Mouse (Mus musculus) liver, embryonic 13.5 days (tissue): ENCODE measurements around the gene Vegfa. TPM values are rescaled to one million over a fixed set of nuclear protein-coding genes. Genes with fewer than 3 reads are reported as not detected.

Source experiments
- ATAC-seq: fragments of 200-750 bp; cut with Nextera tagmentation; 2 replicates; pipeline ENCODE4 v1.8.0; 2017; ENCODE audit warnings: low read depth, mild to moderate bottlenecking, moderate number of reproducible peaks, moderate library complexity
- DNase-seq: peaks from one replicate; pipeline ENCODE4 v3.0.0; 2022
- H3K27ac ChIP-seq: fragments of 300-500 bp; sonication (generic); 2 replicates; pipeline ENCODE4 v1.5.1; 2015; ENCODE audit warnings: moderate library complexity, mild to moderate bottlenecking, inconsistent platforms
- H3K27me3 ChIP-seq: fragments of 300-500 bp; sonication (generic); 2 replicates; pipeline ENCODE4 v1.6.1; 2015; ENCODE audit warnings: mild to moderate bottlenecking, inconsistent platforms
- H3K36me3 ChIP-seq: fragments of 300-500 bp; sonication (generic); 2 replicates; pipeline ENCODE4 v1.6.1; 2015; ENCODE audit warnings: mild to moderate bottlenecking, inconsistent platforms
- H3K4me1 ChIP-seq: fragments of 300-500 bp; sonication (generic); replicated peaks from 2 replicates; pipeline ENCODE4 v1.6.1; 2015; ENCODE audit warnings: inconsistent platforms
- H3K4me2 ChIP-seq: fragments of 300-500 bp; sonication (generic); 2 replicates; pipeline ENCODE4 v1.6.1; 2015; ENCODE audit warnings: inconsistent platforms, mild to moderate bottlenecking, moderate library complexity
- H3K4me3 ChIP-seq: fragments of 300-500 bp; sonication (generic); replicated peaks from 2 replicates; pipeline ENCODE4 v1.5.1; 2015; ENCODE audit warnings: mild to moderate bottlenecking, inconsistent platforms
- H3K9ac ChIP-seq: fragments of 300-500 bp; sonication (generic); 2 replicates; pipeline ENCODE4 v1.6.1; 2015; ENCODE audit warnings: mild to moderate bottlenecking, inconsistent platforms
- H3K9me3 ChIP-seq: fragments of 300-500 bp; sonication (generic); replicated peaks from 2 replicates; pipeline ENCODE4 v1.6.1; 2016; ENCODE audit warnings: inconsistent platforms
- WGBS: fragments of 180-500 bp; shearing (Covaris S2); methylation state at CpG from one replicate; pipeline ENCODE4 v1.1.7; 2015; ENCODE audit not compliant: insufficient replicate concordance; 5-methylcytosine and 5-hydroxymethylcytosine counted together
- polyA plus RNA-seq: library from polyadenylated mRNA; unstranded; fragments of >200 nt; fragmentation: Nextera tagmentation; extraction: Ambion mirVana; gene quantifications from 2 replicates; pipeline ENCODE4 v1.2.1, GENCODE M21; 2015

The Vegfa gene
- polyA plus RNA-seq, 1 experiment from 2014 or later, result 1.2 TPM

DNA sequence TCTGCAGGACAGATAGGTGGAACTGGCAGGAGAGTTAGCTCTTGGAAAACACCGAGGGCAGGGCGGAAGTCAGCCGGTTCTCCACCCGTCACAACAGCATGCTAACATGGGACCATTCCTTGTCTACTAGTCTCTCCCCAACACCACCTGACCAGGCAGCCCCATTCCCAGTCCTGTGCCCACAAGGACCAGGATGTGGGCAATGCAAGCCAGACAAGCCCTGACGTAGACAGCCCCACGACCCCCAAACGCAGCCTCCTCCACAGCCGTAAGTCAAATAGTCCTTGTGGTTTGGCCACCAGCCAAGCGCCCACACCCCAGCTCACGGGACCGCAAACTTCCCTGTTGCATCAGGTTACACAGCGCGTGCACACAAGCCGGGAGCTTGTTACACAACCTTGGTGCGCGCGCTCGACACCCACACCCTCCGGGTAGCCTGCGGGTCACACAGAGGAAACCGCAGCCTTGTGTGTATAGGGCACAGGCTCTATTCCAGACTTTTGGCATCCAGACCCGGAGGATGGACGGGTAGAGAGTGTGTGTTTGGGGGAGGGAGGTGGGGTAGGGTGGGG is 41.6 kb upstream of the Vegfa start:
- peak overlapping the region; percentile 55 for H3K4me2 ChIP-seq
- H3K9me3 ChIP-seq, result no peaks in the 10 kb centered on the region
- peak overlapping the region; percentile 28 for H3K4me3 ChIP-seq
- ATAC-seq, result peak; percentile 79
- DNase-seq, result peak; percentile 46
- 5% methylated on average over 23 of the region's 23 CpGs for WGBS
- H3K9ac ChIP-seq, result peak overlapping the region; percentile 41
- no peak overlapping the region; the same call in 1 of the 2 replicates for H3K27ac ChIP-seq
- no peaks in the 10 kb centered on the region for H3K27me3 ChIP-seq
- peaks cover 23% of the 10 kb centered on the region for H3K4me1 ChIP-seq
- no peaks in the 10 kb centered on the region for H3K36me3 ChIP-seq

DNA sequence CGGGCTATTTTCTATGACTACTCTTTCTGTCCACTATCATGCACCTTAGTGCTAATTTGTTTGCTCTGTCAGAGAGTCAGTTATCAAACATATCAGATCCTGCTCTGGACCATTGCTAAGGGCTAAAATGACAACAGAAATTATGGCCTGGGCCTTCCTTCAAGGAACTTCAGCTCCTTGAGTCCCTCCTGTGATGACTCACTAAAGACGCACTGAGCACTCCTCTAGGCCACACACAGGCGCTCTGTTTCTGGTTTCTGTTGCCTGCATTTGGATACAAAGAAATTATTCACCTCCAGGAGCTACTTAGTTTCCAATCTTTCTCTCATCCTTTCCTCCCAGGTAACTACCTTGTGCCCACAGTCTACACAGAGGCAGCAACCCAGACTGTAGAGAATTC is 39.4 kb upstream of the Vegfa start:
- H3K9me3 ChIP-seq, result no peaks in the 10 kb centered on the region
- WGBS, result 67% methylated on average over 3 of the region's 3 CpGs
- H3K36me3 ChIP-seq, result no peaks in the 10 kb centered on the region
- H3K27ac ChIP-seq, result no peak overlapping the region
- ATAC-seq, result no peak
- H3K4me3 ChIP-seq, result no peak overlapping the region
- H3K9ac ChIP-seq, result no peak overlapping the region
- H3K27me3 ChIP-seq, result no peaks in the 10 kb centered on the region
- H3K4me1 ChIP-seq, result peaks cover 23% of the 10 kb centered on the region
- no peak overlapping the region for H3K4me2 ChIP-seq
- DNase-seq, result no peak

DNA sequence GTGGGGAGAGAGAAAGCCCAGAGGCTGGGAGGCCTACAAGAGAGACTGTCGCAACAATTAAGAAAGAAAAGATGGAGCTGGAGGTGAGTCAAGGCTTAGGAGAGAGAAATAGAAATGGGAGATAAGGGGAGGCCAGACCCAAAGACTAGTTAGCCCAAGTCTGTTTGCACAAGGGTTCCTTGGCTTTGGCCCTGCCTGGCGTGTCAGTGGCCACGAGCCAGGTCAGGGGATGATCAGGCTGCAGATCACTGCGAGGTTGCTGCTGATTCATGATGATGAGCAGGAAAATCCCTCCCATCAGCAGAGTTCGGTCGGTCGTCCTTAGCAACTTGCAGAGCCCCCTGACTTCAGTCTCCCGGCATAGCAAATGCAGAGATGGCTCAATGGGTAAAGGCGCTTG is 37.9 kb upstream of the Vegfa start:
- H3K9me3 ChIP-seq, result no peaks in the 10 kb centered on the region
- no peak overlapping the region for H3K4me2 ChIP-seq
- WGBS, result 62% methylated on average over 9 of the region's 9 CpGs
- no peak overlapping the region for H3K4me3 ChIP-seq
- H3K36me3 ChIP-seq, result no peaks in the 10 kb centered on the region
- H3K27ac ChIP-seq, result no peak overlapping the region
- H3K4me1 ChIP-seq, result peaks cover 19% of the 10 kb centered on the region
- no peak overlapping the region for H3K9ac ChIP-seq
- no peak for DNase-seq
- ATAC-seq, result no peak
- H3K27me3 ChIP-seq, result no peaks in the 10 kb centered on the region

- Histone ChIP-seq H3K9ac (no peak overlapping the region), H3K4me2 (no peak overlapping the region), H3K4me1 (peaks cover 13% of the 10 kb centered on the region), H3K4me3 (no peak overlapping the region), H3K36me3 (no peaks in the 10 kb centered on the region), H3K9me3 (no peaks in the 10 kb centered on the region), H3K27ac (no peak overlapping the region), H3K27me3 (0 out of 2 replicates have a peak, but pooled peaks cover 3% of the 10 kb centered on the region)
- ATAC-seq (no peak), DNase-seq (no peak)
- WGBS, result 47% methylated on average over 6 of the region's 6 CpGs
Observed at GRCm38 (mm10) chr17:46063974-46064312, 31.8 kb upstream of the Vegfa start.

GRCm38 (mm10) chr17:46063283-46063973 is 31.3 kb upstream of the Vegfa start:
- Histone ChIP-seq H3K27ac (no peak overlapping the region), H3K4me1 (peaks cover 13% of the 10 kb centered on the region), H3K9me3 (no peaks in the 10 kb centered on the region), H3K9ac (no peak overlapping the region), H3K4me2 (no peak overlapping the region), H3K27me3 (0 out of 2 replicates have a peak, but pooled peaks cover 3% of the 10 kb centered on the region), H3K36me3 (no peaks in the 10 kb centered on the region), H3K4me3 (no peak overlapping the region)
- ATAC-seq (peak; percentile 68), DNase-seq (no peak)
- 32% methylated on average over 10 of the region's 10 CpGs for WGBS

GRCm38 (mm10) chr17:46060253-46060652 is 28.1 kb upstream of the Vegfa start:
- DNase-seq, result no peak
- peaks cover 16% of the 10 kb centered on the region for H3K4me1 ChIP-seq
- H3K36me3 ChIP-seq, result no peaks in the 10 kb centered on the region
- no peak overlapping the region for H3K27ac ChIP-seq
- no peak overlapping the region for H3K4me3 ChIP-seq
- whole genome bisulfite sequencing, result 50% methylated on average over 3 of the region's 3 CpGs
- ATAC-seq, result no peak
- H3K4me2 ChIP-seq, result no peak overlapping the region
- H3K9ac ChIP-seq, result no peak overlapping the region
- H3K27me3 ChIP-seq, result 0 out of 2 replicates have a peak, but pooled peaks cover 3% of the 10 kb centered on the region
- H3K9me3 ChIP-seq, result no peaks in the 10 kb centered on the region

- 70% methylated on average over 15 of the region's 15 CpGs for WGBS
- no peak for DNase-seq
- Histone ChIP-seq H3K9ac (no peak overlapping the region), H3K27ac (no peak overlapping the region), H3K4me3 (no peak overlapping the region), H3K9me3 (no peaks in the 10 kb centered on the region), H3K36me3 (no peaks in the 10 kb centered on the region), H3K4me2 (no peak overlapping the region), H3K4me1 (peaks cover 16% of the 10 kb centered on the region), H3K27me3 (0 out of 2 replicates have a peak, but pooled peaks cover 3% of the 10 kb centered on the region)
- ATAC-seq, result no peak
Observed at GRCm38 (mm10) chr17:46059226-46059825, 27.2 kb upstream of the Vegfa start.

DNA sequence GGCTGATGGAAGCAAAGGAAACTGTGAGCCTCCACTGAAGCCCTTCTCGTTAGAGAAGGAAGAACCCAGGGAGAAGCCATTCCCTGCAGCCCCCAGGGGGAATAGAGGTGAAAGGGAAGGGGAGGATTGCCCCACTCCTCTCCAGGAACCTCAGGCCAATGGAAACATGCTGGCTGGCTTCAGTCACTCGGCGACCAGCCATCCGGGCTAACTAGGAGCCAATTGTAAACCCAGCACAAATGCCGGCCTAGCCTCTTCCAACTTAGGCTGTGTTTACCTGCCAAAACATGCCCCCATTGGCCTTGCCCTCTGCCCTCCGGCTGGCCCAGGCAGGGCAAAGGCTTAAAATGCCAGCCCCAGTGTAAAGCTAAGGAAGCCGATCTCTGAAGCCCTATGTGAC is 24.1 kb upstream of the Vegfa start:
- no peaks in the 10 kb centered on the region for H3K9me3 ChIP-seq
- peaks cover 15% of the 10 kb centered on the region for H3K4me1 ChIP-seq
- no peaks in the 10 kb centered on the region for H3K36me3 ChIP-seq
- H3K27ac ChIP-seq, result no peak overlapping the region
- DNase-seq (no peak), ATAC-seq (no peak)
- 48% methylated on average over 7 of the region's 7 CpGs for WGBS
- no peaks in the 10 kb centered on the region for H3K27me3 ChIP-seq
- H3K9ac ChIP-seq, result no peak overlapping the region
- H3K4me3 ChIP-seq, result no peak overlapping the region
- H3K4me2 ChIP-seq, result no peak overlapping the region

DNA sequence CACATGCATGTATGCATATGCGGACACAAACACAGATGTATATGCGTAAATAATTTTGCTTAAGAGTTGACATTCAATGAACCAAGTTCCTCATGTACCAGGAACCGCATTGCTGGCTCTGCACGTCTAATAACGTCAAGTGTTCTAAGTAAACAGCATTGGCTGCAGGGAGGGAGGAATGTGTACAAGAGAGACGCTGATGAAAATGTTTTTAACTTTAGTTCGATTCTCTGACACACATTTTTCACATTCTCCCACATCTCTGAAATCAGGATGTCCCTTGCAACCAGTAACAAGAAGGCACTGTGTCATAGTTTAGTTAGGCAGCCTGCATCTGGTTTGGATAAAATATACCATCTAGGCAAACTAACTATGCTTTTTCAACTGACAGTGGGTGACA is 23.6 kb upstream of the Vegfa start:
- H3K4me2 ChIP-seq, result no peak overlapping the region
- no peak overlapping the region for H3K4me3 ChIP-seq
- no peak overlapping the region for H3K27ac ChIP-seq
- WGBS, result 72% methylated on average over 7 of the region's 7 CpGs
- H3K36me3 ChIP-seq, result no peaks in the 10 kb centered on the region
- H3K9me3 ChIP-seq, result no peaks in the 10 kb centered on the region
- H3K4me1 ChIP-seq, result peaks cover 15% of the 10 kb centered on the region
- H3K27me3 ChIP-seq, result no peaks in the 10 kb centered on the region
- DNase-seq (no peak), ATAC-seq (no peak)
- H3K9ac ChIP-seq, result no peak overlapping the region

GRCm38 (mm10) chr17:46053291-46053842 is 21.2 kb upstream of the Vegfa start:
- Histone ChIP-seq H3K9me3 (no peaks in the 10 kb centered on the region), H3K4me1 (peaks cover 13% of the 10 kb centered on the region), H3K27me3 (no peaks in the 10 kb centered on the region), H3K27ac (no peak overlapping the region), H3K4me3 (no peak overlapping the region), H3K36me3 (no peaks in the 10 kb centered on the region), H3K4me2 (no peak overlapping the region), H3K9ac (no peak overlapping the region)
- no peak for ATAC-seq
- DNase-seq, result no peak
- 60% methylated on average over 7 of the region's 7 CpGs for WGBS

DNA sequence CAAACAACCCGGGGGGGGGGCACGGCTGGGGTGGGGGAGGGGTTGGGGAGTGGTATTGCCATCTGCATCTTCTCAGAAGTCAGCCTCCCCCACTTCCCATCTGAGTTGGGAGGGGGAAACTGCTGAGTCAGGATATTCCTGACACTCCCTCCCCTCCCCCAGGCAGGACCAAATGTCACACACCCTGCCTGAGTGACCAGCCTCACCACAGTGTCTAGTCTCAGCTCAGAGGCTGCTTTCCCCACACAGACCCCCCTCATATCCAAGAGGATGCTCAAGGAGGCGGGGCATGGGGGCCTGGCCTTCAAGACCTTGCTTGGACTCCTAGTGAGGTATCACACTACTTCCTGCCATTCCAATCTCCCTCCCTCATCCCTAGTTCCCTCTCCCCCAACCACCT is 20.0 kb upstream of the Vegfa start:
- no peaks in the 10 kb centered on the region for H3K36me3 ChIP-seq
- no peak overlapping the region for H3K9ac ChIP-seq
- no peak overlapping the region for H3K27ac ChIP-seq
- no peak for DNase-seq
- H3K9me3 ChIP-seq, result no peaks in the 10 kb centered on the region; the same call in 1 of the 2 replicates
- no peak overlapping the region for H3K4me3 ChIP-seq
- WGBS, result 23% methylated on average over 3 of the region's 3 CpGs
- H3K27me3 ChIP-seq, result no peaks in the 10 kb centered on the region
- no peak overlapping the region for H3K4me2 ChIP-seq
- no peak for ATAC-seq
- H3K4me1 ChIP-seq, result peaks cover 13% of the 10 kb centered on the region
